Mouse (Mus musculus) G1E (cell line): ENCODE measurements around the gene Rel.

ENCODE experiments used
- CTCF ChIP-seq: IDR thresholded peaks from 2 replicates; pipeline ENCODE4 v1.5.1; 2012; ENCODE audit warnings: low read depth, low read length, inconsistent platforms, mixed read lengths
- GATA1 ChIP-seq: IDR thresholded peaks from 2 replicates; pipeline ENCODE4 v1.6.1; 2012; ENCODE audit warnings: borderline replicate concordance, low read length, inconsistent platforms, mixed read lengths

- TF ChIP-seq CTCF (no peak), GATA1 (no peak)
Observed at GRCm38 (mm10) chr11:23771507-23772097, 832 bp upstream of the Rel start.
